Mouse (Mus musculus): ENCODE results near the gene Ccdc63. TPM values are rescaled to one million over a fixed set of nuclear protein-coding genes. Genes with fewer than 3 reads are reported as not detected.

Gene Ccdc63
- polyA plus RNA-seq, 1 experiment from 2014 or later = not detected

- Histone ChIP-seq H3K36me3 (ENCODE audit: control insufficient read depth, insufficient read depth, low read length) (no peaks in the 10 kb centered on the region), H3K9me3 (ENCODE audit: control insufficient read depth, low read depth, low read length) (no peaks in the 10 kb centered on the region; the same call in 1 of the 2 replicates), H3K4me2 (replicated peaks; ENCODE audit: low read depth, low read length) (no peak overlapping the region), H3K27ac (ENCODE audit: low read length) (no peak overlapping the region), H3K27me3 (ENCODE audit: control insufficient read depth, insufficient read depth, low read length) (no peaks in the 10 kb centered on the region), H3K4me3 (ENCODE audit: low read depth, low read length) (no peak overlapping the region), H3K9ac (replicated peaks; ENCODE audit: low read depth, low read length) (no peak overlapping the region), H3K4me1 (ENCODE audit: control insufficient read depth, insufficient read depth, low read length) (no peaks in the 10 kb centered on the region)
- ATAC-seq (ENCODE audit: insufficient number of reproducible peaks, insufficient read depth, low FRiP score, low read depth) = peak; percentile 69; the same call in 1 of the 2 replicates
- 40% methylated on average over 11 of the region's 11 CpGs for WGBS
Measured at GRCm38 (mm10) chr5:122080930-122081329, 59.7 kb downstream of the Ccdc63 start.

- no peaks in the 10 kb centered on the region for H3K4me1 ChIP-seq (ENCODE audit: control insufficient read depth, insufficient read depth, low read length)
- no peak overlapping the region for H3K4me3 ChIP-seq (ENCODE audit: low read depth, low read length)
- ATAC-seq (ENCODE audit: insufficient number of reproducible peaks, insufficient read depth, low FRiP score, low read depth) = no peak
- no peaks in the 10 kb centered on the region for H3K27me3 ChIP-seq (ENCODE audit: control insufficient read depth, insufficient read depth, low read length)
- H3K9me3 ChIP-seq (ENCODE audit: control insufficient read depth, low read depth, low read length) = no peaks in the 10 kb centered on the region; the same call in 1 of the 2 replicates
- WGBS = 83% methylated on average over 7 of the region's 7 CpGs
- H3K36me3 ChIP-seq (ENCODE audit: control insufficient read depth, insufficient read depth, low read length) = no peaks in the 10 kb centered on the region
- H3K9ac ChIP-seq (replicated peaks; ENCODE audit: low read depth, low read length) = no peak overlapping the region
- H3K27ac ChIP-seq (ENCODE audit: low read length) = no peak overlapping the region
- no peak overlapping the region for H3K4me2 ChIP-seq (replicated peaks; ENCODE audit: low read depth, low read length)
Measured at GRCm38 (mm10) chr5:122079796-122080195, 60.8 kb downstream of the Ccdc63 start.

GRCm38 (mm10) chr5:122077244-122077643 lies 63.4 kb downstream of the Ccdc63 start:
- no peak for ATAC-seq (ENCODE audit: insufficient number of reproducible peaks, insufficient read depth, low FRiP score, low read depth)
- 76% methylated on average over 4 of the region's 4 CpGs for WGBS
- Histone ChIP-seq H3K4me2 (replicated peaks; ENCODE audit: low read depth, low read length) (no peak overlapping the region), H3K4me1 (ENCODE audit: control insufficient read depth, insufficient read depth, low read length) (no peaks in the 10 kb centered on the region), H3K9ac (replicated peaks; ENCODE audit: low read depth, low read length) (no peak overlapping the region), H3K27me3 (ENCODE audit: control insufficient read depth, insufficient read depth, low read length) (no peaks in the 10 kb centered on the region), H3K9me3 (ENCODE audit: control insufficient read depth, low read depth, low read length) (no peaks in the 10 kb centered on the region; the same call in 1 of the 2 replicates), H3K27ac (ENCODE audit: low read length) (no peak overlapping the region), H3K36me3 (ENCODE audit: control insufficient read depth, insufficient read depth, low read length) (no peaks in the 10 kb centered on the region), H3K4me3 (ENCODE audit: low read depth, low read length) (no peak overlapping the region)

- Histone ChIP-seq H3K4me1 (ENCODE audit: control insufficient read depth, insufficient read depth, low read length) (no peaks in the 10 kb centered on the region), H3K4me2 (replicated peaks; ENCODE audit: low read depth, low read length) (no peak overlapping the region), H3K27me3 (ENCODE audit: control insufficient read depth, insufficient read depth, low read length) (no peaks in the 10 kb centered on the region), H3K9me3 (ENCODE audit: control insufficient read depth, low read depth, low read length) (no peaks in the 10 kb centered on the region; the same call in 1 of the 2 replicates), H3K4me3 (ENCODE audit: low read depth, low read length) (no peak overlapping the region), H3K9ac (replicated peaks; ENCODE audit: low read depth, low read length) (no peak overlapping the region), H3K36me3 (ENCODE audit: control insufficient read depth, insufficient read depth, low read length) (no peaks in the 10 kb centered on the region), H3K27ac (ENCODE audit: low read length) (no peak overlapping the region)
- ATAC-seq (ENCODE audit: insufficient number of reproducible peaks, insufficient read depth, low FRiP score, low read depth) = no peak
- WGBS = 47% methylated on average over 3 of the region's 3 CpGs
Measured at GRCm38 (mm10) chr5:122075736-122076135, 64.9 kb downstream of the Ccdc63 start.

- no peaks in the 10 kb centered on the region for H3K9me3 ChIP-seq (ENCODE audit: control insufficient read depth, low read depth, low read length)
- no peaks in the 10 kb centered on the region for H3K27me3 ChIP-seq (ENCODE audit: control insufficient read depth, insufficient read depth, low read length)
- 79% methylated on average over 4 of the region's 4 CpGs for WGBS
- no peaks in the 10 kb centered on the region for H3K4me1 ChIP-seq (ENCODE audit: control insufficient read depth, insufficient read depth, low read length)
- H3K36me3 ChIP-seq (ENCODE audit: control insufficient read depth, insufficient read depth, low read length) = no peaks in the 10 kb centered on the region
- no peak for ATAC-seq (ENCODE audit: insufficient number of reproducible peaks, insufficient read depth, low FRiP score, low read depth)
- H3K9ac ChIP-seq (replicated peaks; ENCODE audit: low read depth, low read length) = no peak overlapping the region
- no peak overlapping the region for H3K27ac ChIP-seq (ENCODE audit: low read length)
- no peak overlapping the region for H3K4me2 ChIP-seq (replicated peaks; ENCODE audit: low read depth, low read length)
- H3K4me3 ChIP-seq (ENCODE audit: low read depth, low read length) = no peak overlapping the region
Measured at GRCm38 (mm10) chr5:122071997-122072396, 68.6 kb downstream of the Ccdc63 start.

GRCm38 (mm10) chr5:122070963-122071800 lies 69.4 kb downstream of the Ccdc63 start:
- Histone ChIP-seq H3K4me2 (replicated peaks; ENCODE audit: low read depth, low read length) (no peak overlapping the region), H3K9ac (replicated peaks; ENCODE audit: low read depth, low read length) (no peak overlapping the region), H3K27ac (ENCODE audit: low read length) (no peak overlapping the region), H3K9me3 (ENCODE audit: control insufficient read depth, low read depth, low read length) (no peaks in the 10 kb centered on the region), H3K36me3 (ENCODE audit: control insufficient read depth, insufficient read depth, low read length) (no peaks in the 10 kb centered on the region), H3K27me3 (ENCODE audit: control insufficient read depth, insufficient read depth, low read length) (no peaks in the 10 kb centered on the region), H3K4me1 (ENCODE audit: control insufficient read depth, insufficient read depth, low read length) (no peaks in the 10 kb centered on the region), H3K4me3 (ENCODE audit: low read depth, low read length) (no peak overlapping the region)
- 73% methylated on average over 16 of the region's 16 CpGs for WGBS
- no peak for ATAC-seq (ENCODE audit: insufficient number of reproducible peaks, insufficient read depth, low FRiP score, low read depth)

GRCm38 (mm10) chr5:122068563-122068962 lies 72.1 kb downstream of the Ccdc63 start:
- no peak overlapping the region for H3K27ac ChIP-seq (ENCODE audit: low read length)
- no peaks in the 10 kb centered on the region for H3K9me3 ChIP-seq (ENCODE audit: control insufficient read depth, low read depth, low read length)
- no peaks in the 10 kb centered on the region for H3K27me3 ChIP-seq (ENCODE audit: control insufficient read depth, insufficient read depth, low read length)
- H3K4me1 ChIP-seq (ENCODE audit: control insufficient read depth, insufficient read depth, low read length) = no peaks in the 10 kb centered on the region
- no peak overlapping the region for H3K4me2 ChIP-seq (replicated peaks; ENCODE audit: low read depth, low read length)
- WGBS = 73% methylated on average over 13 of the region's 13 CpGs
- ATAC-seq (ENCODE audit: insufficient number of reproducible peaks, insufficient read depth, low FRiP score, low read depth) = no peak
- H3K36me3 ChIP-seq (ENCODE audit: control insufficient read depth, insufficient read depth, low read length) = no peaks in the 10 kb centered on the region
- no peak overlapping the region for H3K9ac ChIP-seq (replicated peaks; ENCODE audit: low read depth, low read length)
- no peak overlapping the region for H3K4me3 ChIP-seq (ENCODE audit: low read depth, low read length)

GRCm38 (mm10) chr5:122063204-122063933 lies 77.3 kb downstream of the Ccdc63 start:
- WGBS = 73% methylated on average over 25 of the region's 25 CpGs
- H3K4me1 ChIP-seq (ENCODE audit: control insufficient read depth, insufficient read depth, low read length) = peaks cover 6% of the 10 kb centered on the region; the same call in 1 of the 2 replicates
- no peaks in the 10 kb centered on the region for H3K27me3 ChIP-seq (ENCODE audit: control insufficient read depth, insufficient read depth, low read length)
- H3K4me2 ChIP-seq (replicated peaks; ENCODE audit: low read depth, low read length) = no peak overlapping the region
- H3K9me3 ChIP-seq (ENCODE audit: control insufficient read depth, low read depth, low read length) = no peaks in the 10 kb centered on the region
- ATAC-seq (ENCODE audit: insufficient number of reproducible peaks, insufficient read depth, low FRiP score, low read depth) = no peak
- H3K9ac ChIP-seq (replicated peaks; ENCODE audit: low read depth, low read length) = no peak overlapping the region
- no peak overlapping the region for H3K4me3 ChIP-seq (ENCODE audit: low read depth, low read length)
- H3K27ac ChIP-seq (ENCODE audit: low read length) = no peak overlapping the region
- H3K36me3 ChIP-seq (ENCODE audit: control insufficient read depth, insufficient read depth, low read length) = no peaks in the 10 kb centered on the region

Measured in stomach, embryonic 14.5 days (tissue).